13 mouse cellular contexts compared by ENCODE assay signal in the genomic region with DNA sequence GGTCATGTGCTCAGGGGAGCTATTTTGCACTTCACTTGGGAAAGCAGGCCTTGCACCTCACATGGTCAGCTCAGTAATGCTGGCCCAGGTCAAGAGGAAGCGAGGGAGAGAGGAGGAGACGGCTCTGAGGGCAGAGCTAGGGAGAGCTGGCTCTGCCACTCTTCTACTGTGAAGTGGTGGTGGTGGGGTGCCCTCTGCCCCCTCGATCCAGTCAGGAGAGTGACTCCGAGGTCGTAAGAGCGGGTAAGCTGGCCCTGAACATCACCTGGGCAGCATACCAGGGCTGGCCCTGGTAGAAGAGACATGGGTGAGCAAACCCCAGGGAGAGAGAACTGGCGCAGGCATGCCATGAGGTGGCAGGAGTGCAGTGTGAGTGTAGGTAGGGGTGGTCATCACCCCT. TPM values are rescaled to one million over a fixed set of nuclear protein-coding genes. Genes with fewer than 3 reads are reported as not detected.
DNase-seq lines count a peak whose midpoint lies in the region; ATAC-seq and TF ChIP-seq lines count a peak whose summit lies in the region.
"Had no signal": no experiment of that assay in that cellular context is flagged by ENCODE, and none has a peak within 500 bp of the region (broad histone marks: within the 10 kb centered on the region; RNA-seq: fewer than 3 reads in every experiment).

No protein-coding gene starts in this region.

- H3K9me3 ChIP-seq in forebrain, embryonic 10.5 days = no peaks in the 10 kb centered on the region
- no peaks in the 10 kb centered on the region for H3K9me3 ChIP-seq in forebrain, embryonic 12.5 days
- H3K9me3 ChIP-seq in intestine, embryonic 16.5 days (ENCODE audit: control insufficient read depth, low read length) = no peaks in the 10 kb centered on the region
- no peaks in the 10 kb centered on the region for H3K9me3 ChIP-seq in liver, postnatal 0 days (ENCODE audit: low read length)
- H3K9me3 ChIP-seq: hindbrain, embryonic 13.5 days; limb, embryonic 10.5 days had no signal

- ATAC-seq in forebrain, embryonic 12.5 days (ENCODE audit: low FRiP score) = no peak
- 0 out of 2 replicates have a peak, but pooled peaks have one; percentile 29 for ATAC-seq in intestine, embryonic 16.5 days
- ATAC-seq in liver, postnatal 0 days = peak; percentile 12; the same call in 1 of the 2 replicates

- WGBS in forebrain, embryonic 10.5 days = 88% methylated on average over 7 of the region's 7 CpGs
- 85% methylated on average over 7 of the region's 7 CpGs for WGBS in forebrain, embryonic 12.5 days
- WGBS in intestine, embryonic 16.5 days = 91% methylated on average over 7 of the region's 7 CpGs
- WGBS in liver, postnatal 0 days (ENCODE audit: insufficient replicate concordance) = 69% methylated on average over 7 of the region's 7 CpGs

- H3K36me3 ChIP-seq in forebrain, embryonic 10.5 days (replicated peaks) = peaks cover 12% of the 10 kb centered on the region
- 0 out of 2 replicates have a peak, but pooled peaks cover 3% of the 10 kb centered on the region for H3K36me3 ChIP-seq in forebrain, embryonic 12.5 days (replicated peaks)
- H3K36me3 ChIP-seq in intestine, embryonic 16.5 days (ENCODE audit: control insufficient read depth, insufficient read depth, low read length) = no peaks in the 10 kb centered on the region
- H3K36me3 ChIP-seq in liver, postnatal 0 days (replicated peaks; ENCODE audit: insufficient read depth, low read length) = peaks cover 4% of the 10 kb centered on the region; the same call in 1 of the 2 replicates
- H3K36me3 ChIP-seq: hindbrain, embryonic 13.5 days had no signal

- DNase-seq in forebrain, embryonic 10.5 days (ENCODE audit: extremely low spot score, low spot score) = no peak
- peak; percentile 35 to 52 for DNase-seq in kidney, adult 8-10 months
- DNase-seq in kidney, postnatal 14 days = no peak
- DNase-seq in liver, postnatal 0 days = no peak
- DNase-seq in gastrocnemius, adult 18-20 months (ENCODE audit: low spot score) = no peak
- no peak for DNase-seq in cerebellum, adult 8-10 months
- DNase-seq: cerebellum, adult 11-12 months; embryo, embryonic 11 days had no signal

- no peak for TF ChIP-seq EP300 in liver, postnatal 0 days (IDR thresholded peaks at IDR 0.05; ENCODE audit: low read depth)

- 0 out of 2 replicates have a peak overlapping the region, but pooled peaks have one; percentile 16 for H3K27ac ChIP-seq in forebrain, embryonic 10.5 days
- no peak overlapping the region for H3K27ac ChIP-seq in forebrain, embryonic 12.5 days
- no peak overlapping the region for H3K27ac ChIP-seq in intestine, embryonic 16.5 days (ENCODE audit: low read length)
- H3K27ac ChIP-seq in liver, postnatal 0 days (ENCODE audit: low read depth) = 0 out of 2 replicates have a peak overlapping the region, but pooled peaks have one; percentile 2
- H3K27ac ChIP-seq: hindbrain, embryonic 13.5 days; limb, embryonic 10.5 days; stomach, postnatal 0 days had no signal

- H3K4me2 ChIP-seq in forebrain, embryonic 12.5 days = no peak overlapping the region
- H3K4me2 ChIP-seq in intestine, embryonic 16.5 days (ENCODE audit: low read depth, low read length) = no peak overlapping the region
- no peak overlapping the region for H3K4me2 ChIP-seq in liver, postnatal 0 days (ENCODE audit: low read depth, low read length)
- H3K4me2 ChIP-seq: hindbrain, embryonic 13.5 days had no signal

- TF ChIP-seq CTCF in liver, postnatal 0 days (IDR thresholded peaks at IDR 0.05; ENCODE audit: low read depth) = no peak

- H3K9ac ChIP-seq in forebrain, embryonic 12.5 days = no peak overlapping the region
- H3K9ac ChIP-seq in intestine, embryonic 16.5 days (ENCODE audit: low read depth, low read length) = no peak overlapping the region
- 0 out of 2 replicates have a peak overlapping the region, but pooled peaks have one; percentile 27 for H3K9ac ChIP-seq in liver, postnatal 0 days (replicated peaks)

- H3K4me1 ChIP-seq in forebrain, embryonic 10.5 days = peaks cover 57% of the 10 kb centered on the region
- peaks cover 49% of the 10 kb centered on the region for H3K4me1 ChIP-seq in forebrain, embryonic 12.5 days
- peaks cover 33% of the 10 kb centered on the region for H3K4me1 ChIP-seq in intestine, embryonic 16.5 days (ENCODE audit: control insufficient read depth, insufficient read depth, low read length)
- peaks cover 40% of the 10 kb centered on the region for H3K4me1 ChIP-seq in liver, postnatal 0 days (ENCODE audit: insufficient read depth)

- H3K4me3 ChIP-seq in forebrain, embryonic 10.5 days = no peak overlapping the region
- H3K4me3 ChIP-seq in forebrain, embryonic 12.5 days (replicated peaks) = no peak overlapping the region
- no peak overlapping the region for H3K4me3 ChIP-seq in intestine, embryonic 16.5 days (ENCODE audit: low read length)
- no peak overlapping the region for H3K4me3 ChIP-seq in liver, postnatal 0 days (ENCODE audit: low read depth, low read length)
- H3K4me3 ChIP-seq: hindbrain, embryonic 13.5 days; limb, embryonic 10.5 days had no signal

- H3K27me3 ChIP-seq in forebrain, embryonic 10.5 days (ENCODE audit: poor library complexity, severe bottlenecking) = no peaks in the 10 kb centered on the region
- no peaks in the 10 kb centered on the region for H3K27me3 ChIP-seq in forebrain, embryonic 12.5 days
- H3K27me3 ChIP-seq in intestine, embryonic 16.5 days (replicated peaks; ENCODE audit: control insufficient read depth, insufficient read depth, low read length) = no peaks in the 10 kb centered on the region
- H3K27me3 ChIP-seq in liver, postnatal 0 days (ENCODE audit: insufficient read depth, low read length) = no peaks in the 10 kb centered on the region
- H3K27me3 ChIP-seq: hindbrain, embryonic 13.5 days had no signal

RNA-seq across cellular contexts. Expression of gene Stt3b, which starts 8.6 kb away (rescaled TPM):
- 85.5 and 86.8 TPM in 2 replicates for polyA plus RNA-seq in forebrain, embryonic 10.5 days (2016; fragmentation: Nextera tagmentation; extraction: Ambion mirVana)
- 100 and 101 TPM in 2 replicates for polyA plus RNA-seq in forebrain, embryonic 12.5 days (2016; fragmentation: Nextera tagmentation; extraction: Ambion mirVana)
- polyA plus RNA-seq in intestine, embryonic 16.5 days (2015; fragmentation: Nextera tagmentation; extraction: Ambion mirVana) = 108 and 127 TPM in 2 replicates
- polyA plus RNA-seq in liver, postnatal 0 days (2015; fragmentation: Nextera tagmentation; extraction: Ambion mirVana) = 41.8 and 43.8 TPM in 2 replicates
- total RNA-seq in gastrocnemius, adult 18-20 months (2021) = 10 to 100 TPM; 70.1 to 72.0 TPM

Comparison
In these comparisons a context has a peak if more than half of its experiments do, and no peak if none do; other contexts are left out.
1. DNase-seq: peak in kidney, adult 8-10 months (2 of 2); none in forebrain, embryonic 10.5 days (single experiment), kidney, postnatal 14 days (single experiment), liver, postnatal 0 days (single experiment), gastrocnemius, adult 18-20 months (single experiment) and cerebellum, adult 8-10 months (single experiment).
2. H3K27ac ChIP-seq: peak in forebrain, embryonic 10.5 days (single experiment) and liver, postnatal 0 days (single experiment); none in forebrain, embryonic 12.5 days (single experiment) and intestine, embryonic 16.5 days (single experiment).